Mouse (Mus musculus): ENCODE results near the gene Myrip. TPM values are rescaled to one million over a fixed set of nuclear protein-coding genes. Genes with fewer than 3 reads are reported as not detected.
A peak's percentile ranks its signal among the peaks of the same experiment; 100 is the strongest.

The Myrip gene
- polyA plus RNA-seq, 1 experiment from 2014 or later, result 0.31 TPM

GRCm38 (mm10) chr9:120491509-120491908 lies 190.2 kb downstream of the Myrip start:
- 0 out of 2 replicates have a peak, but pooled peaks cover 4% of the 10 kb centered on the region for H3K27me3 ChIP-seq
- peaks cover 24% of the 10 kb centered on the region for H3K36me3 ChIP-seq
- no peak for ATAC-seq (ENCODE audit: borderline replicate concordance, extremely low read depth, low FRiP score, low TSS enrichment)
- 77% methylated on average over 3 of the region's 3 CpGs for WGBS
- H3K4me3 ChIP-seq, result peak overlapping the region; percentile 94
- no peak overlapping the region for H3K27ac ChIP-seq
- peak overlapping the region; percentile 97; the same call in 1 of the 2 replicates for H3K9ac ChIP-seq
- peak overlapping the region; percentile 81 for H3K4me2 ChIP-seq
- H3K9me3 ChIP-seq, result no peaks in the 10 kb centered on the region
- peaks cover 8% of the 10 kb centered on the region for H3K4me1 ChIP-seq

GRCm38 (mm10) chr9:120492010-120492399 lies 190.7 kb downstream of the Myrip start, which contains the start of gene Eif1b:
Eif1b (plus strand) TSS chr9:120492232.
- Histone ChIP-seq H3K27ac (peak within 1 kb of the TSS; percentile 90), H3K4me2 (peak within 1 kb of the TSS; percentile 81)
- ATAC-seq (ENCODE audit: borderline replicate concordance, extremely low read depth, low FRiP score, low TSS enrichment), result peak; percentile 23; the same call in 1 of the 2 replicates

GRCm38 (mm10) chr9:120492400-120493351 lies 191.4 kb downstream of the Myrip start:
- ATAC-seq (ENCODE audit: borderline replicate concordance, extremely low read depth, low FRiP score, low TSS enrichment), result peak; percentile 88
- Histone ChIP-seq H3K9me3 (no peaks in the 10 kb centered on the region), H3K4me2 (peak overlapping the region; percentile 81), H3K4me3 (peak overlapping the region; percentile 94), H3K9ac (peak overlapping the region; percentile 97), H3K36me3 (peaks cover 24% of the 10 kb centered on the region), H3K4me1 (peaks cover 13% of the 10 kb centered on the region), H3K27me3 (0 out of 2 replicates have a peak, but pooled peaks cover 4% of the 10 kb centered on the region), H3K27ac (peak overlapping the region; percentile 90)
- under 1% methylated on average over 95 of the region's 97 CpGs for WGBS

More at GRCm38 (mm10) chr9:120492010-120492399, 190.7 kb downstream of the Myrip start, which contains the start of gene Eif1b:
- peak within 1 kb of the TSS; percentile 94 for H3K4me3 ChIP-seq
- 0 out of 2 replicates have a peak, but pooled peaks cover 4% of the 10 kb centered on the region for H3K27me3 ChIP-seq
- H3K9me3 ChIP-seq, result no peaks in the 10 kb centered on the region
- H3K4me1 ChIP-seq, result peaks cover 11% of the 10 kb centered on the region
- WGBS, result 2% methylated on average over 19 of the region's 19 CpGs
- H3K36me3 ChIP-seq, result peaks cover 24% of the 10 kb centered on the region
- H3K9ac ChIP-seq, result peak within 1 kb of the TSS; percentile 97

GRCm38 (mm10) chr9:120493781-120494180 lies 192.5 kb downstream of the Myrip start:
- ATAC-seq (ENCODE audit: borderline replicate concordance, extremely low read depth, low FRiP score, low TSS enrichment), result no peak

GRCm38 (mm10) chr9:120496691-120497090 lies 195.4 kb downstream of the Myrip start:
- Histone ChIP-seq H3K4me2 (no peak overlapping the region), H3K27ac (no peak overlapping the region), H3K27me3 (no peaks in the 10 kb centered on the region), H3K9me3 (no peaks in the 10 kb centered on the region), H3K4me1 (peaks cover 13% of the 10 kb centered on the region), H3K9ac (no peak overlapping the region), H3K4me3 (no peak overlapping the region), H3K36me3 (peaks cover 24% of the 10 kb centered on the region)
- no peak for ATAC-seq (ENCODE audit: borderline replicate concordance, extremely low read depth, low FRiP score, low TSS enrichment)
- 1% methylated on average over 3 of the region's 3 CpGs for WGBS

More at GRCm38 (mm10) chr9:120493781-120494180, 192.5 kb downstream of the Myrip start:
- Histone ChIP-seq H3K9me3 (no peaks in the 10 kb centered on the region), H3K4me2 (peak overlapping the region; percentile 81), H3K36me3 (peaks cover 24% of the 10 kb centered on the region), H3K4me1 (peaks cover 13% of the 10 kb centered on the region), H3K4me3 (peak overlapping the region; percentile 94), H3K27me3 (no peaks in the 10 kb centered on the region), H3K27ac (no peak overlapping the region), H3K9ac (peak overlapping the region; percentile 97)
- 50% methylated on average over 12 of the region's 12 CpGs for WGBS

GRCm38 (mm10) chr9:120497983-120498382 lies 196.7 kb downstream of the Myrip start:
- peaks cover 24% of the 10 kb centered on the region for H3K36me3 ChIP-seq

GRCm38 (mm10) chr9:120501191-120501902 lies 200.0 kb downstream of the Myrip start:
- Histone ChIP-seq H3K4me3 (no peak overlapping the region), H3K4me1 (peaks cover 5% of the 10 kb centered on the region; the same call in 1 of the 2 replicates), H3K4me2 (no peak overlapping the region), H3K36me3 (no peaks in the 10 kb centered on the region), H3K9ac (no peak overlapping the region), H3K27me3 (no peaks in the 10 kb centered on the region), H3K27ac (no peak overlapping the region), H3K9me3 (no peaks in the 10 kb centered on the region; the same call in 1 of the 2 replicates)
- ATAC-seq (ENCODE audit: borderline replicate concordance, extremely low read depth, low FRiP score, low TSS enrichment), result no peak
- 32% methylated on average over 10 of the region's 10 CpGs for WGBS

More at GRCm38 (mm10) chr9:120497983-120498382, 196.7 kb downstream of the Myrip start:
- 80% methylated on average over 5 of the region's 5 CpGs for WGBS
- Histone ChIP-seq H3K4me2 (no peak overlapping the region), H3K27me3 (no peaks in the 10 kb centered on the region), H3K9ac (no peak overlapping the region), H3K4me3 (no peak overlapping the region), H3K4me1 (peaks cover 13% of the 10 kb centered on the region), H3K9me3 (no peaks in the 10 kb centered on the region), H3K27ac (no peak overlapping the region)
- ATAC-seq (ENCODE audit: borderline replicate concordance, extremely low read depth, low FRiP score, low TSS enrichment), result no peak

- Histone ChIP-seq H3K9me3 (no peaks in the 10 kb centered on the region; the same call in 1 of the 2 replicates), H3K4me1 (peaks cover 2% of the 10 kb centered on the region; the same call in 1 of the 2 replicates), H3K27me3 (no peaks in the 10 kb centered on the region), H3K36me3 (no peaks in the 10 kb centered on the region), H3K4me2 (no peak overlapping the region), H3K9ac (no peak overlapping the region), H3K4me3 (no peak overlapping the region), H3K27ac (no peak overlapping the region)
- WGBS, result 5% methylated on average over 8 of the region's 8 CpGs
- ATAC-seq (ENCODE audit: borderline replicate concordance, extremely low read depth, low FRiP score, low TSS enrichment), result no peak
These were observed 200.7 kb downstream of the Myrip start for GRCm38 (mm10) chr9:120502013-120502412.

GRCm38 (mm10) chr9:120504423-120504822 lies 203.1 kb downstream of the Myrip start:
- H3K27me3 ChIP-seq, result no peaks in the 10 kb centered on the region

GRCm38 (mm10) chr9:120511781-120512180 lies 210.5 kb downstream of the Myrip start:
- Histone ChIP-seq H3K9ac (no peak overlapping the region), H3K27me3 (no peaks in the 10 kb centered on the region), H3K9me3 (no peaks in the 10 kb centered on the region; the same call in 1 of the 2 replicates), H3K4me2 (no peak overlapping the region), H3K4me3 (no peak overlapping the region), H3K4me1 (no peaks in the 10 kb centered on the region), H3K27ac (no peak overlapping the region), H3K36me3 (no peaks in the 10 kb centered on the region)
- no peak for ATAC-seq (ENCODE audit: borderline replicate concordance, extremely low read depth, low FRiP score, low TSS enrichment)
- whole genome bisulfite sequencing, result 83% methylated on average over 3 of the region's 3 CpGs

More at GRCm38 (mm10) chr9:120504423-120504822, 203.1 kb downstream of the Myrip start:
- Histone ChIP-seq H3K36me3 (no peaks in the 10 kb centered on the region), H3K9me3 (no peaks in the 10 kb centered on the region; the same call in 1 of the 2 replicates), H3K4me1 (no peaks in the 10 kb centered on the region), H3K9ac (no peak overlapping the region), H3K4me2 (no peak overlapping the region), H3K27ac (no peak overlapping the region), H3K4me3 (no peak overlapping the region)
- ATAC-seq (ENCODE audit: borderline replicate concordance, extremely low read depth, low FRiP score, low TSS enrichment), result no peak
- 79% methylated on average over 2 of the region's 2 CpGs for WGBS

GRCm38 (mm10) chr9:120516720-120517119 lies 215.4 kb downstream of the Myrip start:
- WGBS, result 68% methylated on average over 8 of the region's 8 CpGs
- Histone ChIP-seq H3K36me3 (no peaks in the 10 kb centered on the region), H3K9me3 (no peaks in the 10 kb centered on the region), H3K27me3 (no peaks in the 10 kb centered on the region), H3K4me2 (no peak overlapping the region), H3K4me1 (no peaks in the 10 kb centered on the region), H3K27ac (no peak overlapping the region), H3K4me3 (no peak overlapping the region), H3K9ac (no peak overlapping the region)
- ATAC-seq (ENCODE audit: borderline replicate concordance, extremely low read depth, low FRiP score, low TSS enrichment), result no peak

Measured in lung, embryonic 15.5 days (tissue).